Comparison of ENCODE assay signal across 25 mouse cellular contexts in genomic region chr7:31039011-31039410, GRCm38 (mm10). TPM values are rescaled to one million over a fixed set of nuclear protein-coding genes. Genes with fewer than 3 reads are reported as not detected.
DNase-seq lines count a peak whose midpoint lies in the region; ATAC-seq lines count a peak whose summit lies in the region.
"Had no signal": no experiment of that assay in that cellular context is flagged by ENCODE, and none has a peak within 500 bp of the region (broad histone marks: within the 10 kb centered on the region; RNA-seq: fewer than 3 reads in every experiment).

No protein-coding gene starts in this region.

- intact Hi-C loops in gastrocnemius, postnatal 14 days (cut with DNase I; ENCODE audit: low total_unique reads) = no loop called here

- H3K4me3 ChIP-seq in megakaryocyte, embryonic 14.5 days (replicated peaks) = peak overlapping the region; percentile 60
- H3K4me3 ChIP-seq: forebrain, embryonic 10.5 days; forebrain, embryonic 13.5 days; heart, adult 2 months; heart, embryonic 10.5 days; heart, embryonic 13.5 days had no signal

- ATAC-seq in megakaryocyte, adult 5-6 weeks (ENCODE audit: poor library complexity, severe bottlenecking) = no peak
- ATAC-seq: activated CD4-positive, CD25-positive, alpha-beta regulatory T cell, adult 4 months; forebrain, embryonic 13.5 days; hindbrain, postnatal 0 days had no signal

- H3K27me3 ChIP-seq in megakaryocyte, embryonic 14.5 days (replicated peaks) = peaks cover 3% of the 10 kb centered on the region

- H3K36me3 ChIP-seq in megakaryocyte, embryonic 14.5 days (replicated peaks; ENCODE audit: low read length) = peaks cover 66% of the 10 kb centered on the region
- H3K36me3 ChIP-seq: forebrain, embryonic 10.5 days; heart, embryonic 10.5 days; heart, embryonic 13.5 days had no signal

- no peaks in the 10 kb centered on the region for H3K9me3 ChIP-seq in megakaryocyte, embryonic 14.5 days
- H3K9me3 ChIP-seq: forebrain, embryonic 10.5 days; forebrain, embryonic 13.5 days; heart, embryonic 10.5 days; heart, embryonic 13.5 days had no signal

- peaks cover 98% of the 10 kb centered on the region for H3K4me1 ChIP-seq in megakaryocyte, embryonic 14.5 days

- peak; percentile 42 for DNase-seq in thymus, postnatal 4 days
- no peak for DNase-seq in thymus, adult 18-20 months
- peak; percentile 54 for DNase-seq in induced T-regulatory cell, adult 2 months (ENCODE audit: low read depth)
- DNase-seq in gastrocnemius, postnatal 14 days = no peak
- DNase-seq: adrenal gland, adult 8-10 months; adrenal gland, postnatal 36 days; cerebellum, adult 18-20 months; cerebellum, adult 9-10 months; cerebellum, postnatal 14 days; gastrocnemius, postnatal 36 days; heart, adult 2 months; heart, postnatal 14 days; heart, postnatal 4 days had no signal

RNA-seq across cellular contexts. Expression of gene Fxyd5, which starts 3.3 kb away (rescaled TPM):
- 2,043 and 2,688 TPM in 2 replicates for polyA plus RNA-seq in megakaryocyte, embryonic 14.5 days (2012; ENCODE audit: insufficient read depth, low replicate concordance)
- 1,077 and 1,092 TPM in 2 replicates for total RNA-seq in megakaryocyte, adult 5-6 weeks (2015)
- 807 and 874 TPM in 2 replicates for total RNA-seq in megakaryocyte, adult 5-6 weeks (2017)
- 10 to 100 TPM; 12.6 to 14.3 TPM for total RNA-seq in gastrocnemius, postnatal 14 days (2021)

RNA-seq across cellular contexts. Expression of gene Fxyd7, which starts 12.3 kb away (rescaled TPM):
- polyA plus RNA-seq in megakaryocyte, embryonic 14.5 days (2012; ENCODE audit: insufficient read depth, low replicate concordance) = 1.0 TPM in 1 of 2 replicates, not detected in the other
- total RNA-seq in megakaryocyte, adult 5-6 weeks (2015) = not detected in 2 replicates
- 0.51 TPM in 1 of 2 replicates, not detected in the other for total RNA-seq in megakaryocyte, adult 5-6 weeks (2017)
- 1 to 10 TPM; 2.0 to 2.1 TPM for total RNA-seq in gastrocnemius, postnatal 14 days (2021)
- total RNA-seq: CH12.LX; granulocyte monocyte progenitor cell, adult 5-6 weeks; MEL had no signal
- polyA plus RNA-seq: activated CD4-positive, CD25-positive, alpha-beta regulatory T cell, adult 4 months; C2C12 had no signal

RNA-seq across cellular contexts. Expression of gene Fxyd1, which starts 18.0 kb away (rescaled TPM):
- not detected in 2 replicates for polyA plus RNA-seq in megakaryocyte, embryonic 14.5 days (2012; ENCODE audit: insufficient read depth, low replicate concordance)
- total RNA-seq in megakaryocyte, adult 5-6 weeks (2015) = 0.46 TPM in 1 of 2 replicates, not detected in the other
- not detected in 2 replicates for total RNA-seq in megakaryocyte, adult 5-6 weeks (2017)
- 1,000 to 10,000 TPM; 1,292 to 1,295 TPM for total RNA-seq in gastrocnemius, postnatal 14 days (2021)
- total RNA-seq: CH12.LX; granulocyte monocyte progenitor cell, adult 5-6 weeks; MEL had no signal
- polyA plus RNA-seq: activated CD4-positive, CD25-positive, alpha-beta regulatory T cell, adult 4 months had no signal

RNA-seq across cellular contexts. Expression of gene Lgi4, which starts 20.1 kb away (rescaled TPM):
- polyA plus RNA-seq in megakaryocyte, embryonic 14.5 days (2012; ENCODE audit: insufficient read depth, low replicate concordance) = 0.23 and 0.67 TPM in 2 replicates
- total RNA-seq in megakaryocyte, adult 5-6 weeks (2015) = 0.13 TPM in 1 of 2 replicates, not detected in the other
- total RNA-seq in megakaryocyte, adult 5-6 weeks (2017) = 0.07 TPM in 1 of 2 replicates, not detected in the other
- 1 to 10 TPM; 6.2 to 8.7 TPM for total RNA-seq in gastrocnemius, postnatal 14 days (2021)
- total RNA-seq: CH12.LX; granulocyte monocyte progenitor cell, adult 5-6 weeks; MEL had no signal

RNA-seq across cellular contexts. Expression of gene Fxyd3, which starts 37.5 kb away (rescaled TPM):
- not detected in 2 replicates for polyA plus RNA-seq in megakaryocyte, embryonic 14.5 days (2012; ENCODE audit: insufficient read depth, low replicate concordance)
- not detected in 2 replicates for total RNA-seq in megakaryocyte, adult 5-6 weeks (2015)
- not detected in 2 replicates for total RNA-seq in megakaryocyte, adult 5-6 weeks (2017)
- 1 to 10 TPM; 1.9 to 3.3 TPM for total RNA-seq in gastrocnemius, postnatal 14 days (2021)
- total RNA-seq: CH12.LX; granulocyte monocyte progenitor cell, adult 5-6 weeks; hindbrain, postnatal 0 days; MEL had no signal
- polyA plus RNA-seq: activated CD4-positive, CD25-positive, alpha-beta regulatory T cell, adult 4 months; forebrain, embryonic 13.5 days had no signal

Comparison
In these comparisons a context has a peak if more than half of its experiments do, and no peak if none do; other contexts are left out.
1. DNase-seq: peak in thymus, postnatal 4 days (single experiment) and induced T-regulatory cell, adult 2 months (single experiment); none in thymus, adult 18-20 months (0 of 2) and gastrocnemius, postnatal 14 days (single experiment).
2. RNA of gene Fxyd5, which starts 3.3 kb away (total RNA-seq): 807 to 1,092 TPM in megakaryocyte, adult 5-6 weeks; 12.6 to 14.3 TPM in gastrocnemius, postnatal 14 days; every median in the first group is over 10 times any median in the second.
3. RNA of gene Fxyd1, which starts 18.0 kb away (total RNA-seq): 1,292 to 1,295 TPM in gastrocnemius, postnatal 14 days; 0.46 TPM in megakaryocyte, adult 5-6 weeks; every median in the first group is over 100 times any median in the second.